Mouse (Mus musculus): ENCODE results near the gene Gm21987. TPM values are rescaled to one million over a fixed set of nuclear protein-coding genes. Genes with fewer than 3 reads are reported as not detected.

Gm21987 gene
- polyA plus RNA-seq, 1 experiment = 1.4 TPM

DNA sequence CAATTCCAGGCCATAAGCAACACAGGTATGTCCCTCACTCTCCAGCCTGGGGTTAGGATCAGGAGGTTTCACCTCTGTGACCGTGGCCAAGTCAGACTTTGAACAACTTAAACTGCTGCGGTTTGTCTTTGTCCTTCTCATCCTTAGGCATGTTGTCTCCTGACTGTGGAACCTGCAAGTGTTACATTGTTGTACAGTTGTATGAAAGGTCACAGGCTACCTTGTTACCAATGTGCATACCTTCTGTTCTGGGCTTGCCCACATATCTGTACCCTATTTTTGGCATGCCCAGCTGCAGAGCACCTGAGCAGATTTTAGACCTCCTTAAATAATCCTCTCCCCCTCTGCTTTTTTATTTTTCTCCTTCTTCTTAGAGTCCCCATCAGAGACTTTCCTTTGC lies 12.4 kb downstream of the Gm21987 start:
- Histone ChIP-seq H3K4me3 (ENCODE audit: insufficient read depth, low read length) (no peak overlapping the region), H3K27ac (ENCODE audit: insufficient read depth, low read length) (no peak overlapping the region), H3K4me1 (ENCODE audit: control insufficient read depth, insufficient read depth, low read length) (no peaks in the 10 kb centered on the region)
- TF ChIP-seq CTCF (IDR thresholded peaks at IDR 0.05; ENCODE audit: borderline replicate concordance, insufficient read depth, low read length) = no peak
- no peak for TF ChIP-seq POLR2A (IDR thresholded peaks at IDR 0.05; ENCODE audit: low read depth, low read length)

DNA sequence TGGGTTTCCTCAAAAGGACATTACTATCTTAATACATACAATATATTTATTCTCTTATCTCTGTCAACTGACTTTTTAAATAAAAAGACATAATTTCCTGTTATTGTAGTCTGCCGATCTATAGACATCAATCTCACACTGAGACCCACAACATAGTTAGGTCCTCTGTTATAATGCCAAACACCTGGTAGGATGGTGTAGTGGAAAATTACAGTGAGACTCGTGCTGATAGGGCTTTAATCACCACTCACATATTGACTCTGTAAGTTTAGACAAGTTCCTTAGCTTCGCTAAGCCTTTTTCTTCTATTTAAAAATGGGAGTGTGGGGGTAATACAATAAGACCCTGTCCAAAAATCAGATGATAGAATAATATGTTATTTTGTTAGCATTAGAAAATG lies 13.0 kb downstream of the Gm21987 start:
- Histone ChIP-seq H3K4me1 (ENCODE audit: control insufficient read depth, insufficient read depth, low read length) (no peaks in the 10 kb centered on the region), H3K4me3 (ENCODE audit: insufficient read depth, low read length) (no peak overlapping the region), H3K27ac (ENCODE audit: insufficient read depth, low read length) (no peak overlapping the region)
- TF ChIP-seq POLR2A (IDR thresholded peaks at IDR 0.05; ENCODE audit: low read depth, low read length) (no peak), CTCF (IDR thresholded peaks at IDR 0.05; ENCODE audit: borderline replicate concordance, insufficient read depth, low read length) (no peak)

DNA sequence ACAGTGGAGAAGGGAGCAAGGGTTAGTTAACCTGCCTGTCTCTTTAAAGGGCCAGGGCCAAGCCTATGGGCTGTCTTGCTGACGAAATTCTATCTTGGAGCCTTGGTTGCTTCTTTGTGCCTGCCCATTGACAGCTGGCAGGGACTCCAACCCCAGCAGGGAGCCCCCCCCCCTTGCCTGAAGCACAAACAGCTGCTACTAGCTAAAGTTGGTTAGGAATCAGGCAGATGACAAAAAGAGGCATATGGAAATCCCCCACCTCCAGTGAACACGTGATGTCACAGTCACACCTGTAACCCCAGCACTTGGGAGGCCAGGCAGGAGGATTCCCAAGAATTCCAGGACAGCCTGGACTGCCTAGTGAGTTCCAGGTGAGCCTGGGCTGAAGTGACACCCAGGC lies 13.5 kb downstream of the Gm21987 start:
- Histone ChIP-seq H3K27ac (ENCODE audit: insufficient read depth, low read length) (no peak overlapping the region), H3K4me1 (ENCODE audit: control insufficient read depth, insufficient read depth, low read length) (no peaks in the 10 kb centered on the region), H3K4me3 (ENCODE audit: insufficient read depth, low read length) (no peak overlapping the region)
- no peak for TF ChIP-seq POLR2A (IDR thresholded peaks at IDR 0.05; ENCODE audit: low read depth, low read length)
- no peak for TF ChIP-seq CTCF (IDR thresholded peaks at IDR 0.05; ENCODE audit: borderline replicate concordance, insufficient read depth, low read length)

DNA sequence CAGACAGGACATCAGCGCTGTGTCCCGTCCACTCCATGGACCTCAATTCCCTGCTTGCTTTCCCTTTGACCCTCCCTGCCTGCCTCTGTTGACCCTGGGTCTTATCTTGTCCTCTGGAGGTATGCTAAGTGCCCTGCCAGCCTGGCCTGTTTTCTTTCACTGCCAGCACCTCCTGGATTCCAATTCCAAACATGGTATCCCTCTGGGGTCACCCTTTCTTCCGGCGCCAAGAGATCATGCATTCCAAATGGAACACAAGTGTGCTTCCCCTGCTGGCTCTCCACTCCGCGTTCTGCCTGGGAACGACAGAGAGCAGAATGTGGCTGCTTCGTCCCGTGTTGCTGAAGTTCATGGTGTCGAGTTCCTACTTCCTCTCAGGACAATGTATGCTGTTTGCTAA lies 15.1 kb downstream of the Gm21987 start, which contains the start of gene Popdc2:
Gene Popdc2 (plus strand): TSS at position 277 of the 400 bp plus-strand sequence.
- no peak for TF ChIP-seq POLR2A (IDR thresholded peaks at IDR 0.05; ENCODE audit: low read depth, low read length)
- TF ChIP-seq CTCF (IDR thresholded peaks at IDR 0.05; ENCODE audit: borderline replicate concordance, insufficient read depth, low read length) = no peak
- Histone ChIP-seq H3K4me3 (ENCODE audit: insufficient read depth, low read length) (no peak within 1 kb of the TSS), H3K4me1 (ENCODE audit: control insufficient read depth, insufficient read depth, low read length) (no peaks in the 10 kb centered on the region), H3K27ac (ENCODE audit: insufficient read depth, low read length) (no peak within 1 kb of the TSS)

DNA sequence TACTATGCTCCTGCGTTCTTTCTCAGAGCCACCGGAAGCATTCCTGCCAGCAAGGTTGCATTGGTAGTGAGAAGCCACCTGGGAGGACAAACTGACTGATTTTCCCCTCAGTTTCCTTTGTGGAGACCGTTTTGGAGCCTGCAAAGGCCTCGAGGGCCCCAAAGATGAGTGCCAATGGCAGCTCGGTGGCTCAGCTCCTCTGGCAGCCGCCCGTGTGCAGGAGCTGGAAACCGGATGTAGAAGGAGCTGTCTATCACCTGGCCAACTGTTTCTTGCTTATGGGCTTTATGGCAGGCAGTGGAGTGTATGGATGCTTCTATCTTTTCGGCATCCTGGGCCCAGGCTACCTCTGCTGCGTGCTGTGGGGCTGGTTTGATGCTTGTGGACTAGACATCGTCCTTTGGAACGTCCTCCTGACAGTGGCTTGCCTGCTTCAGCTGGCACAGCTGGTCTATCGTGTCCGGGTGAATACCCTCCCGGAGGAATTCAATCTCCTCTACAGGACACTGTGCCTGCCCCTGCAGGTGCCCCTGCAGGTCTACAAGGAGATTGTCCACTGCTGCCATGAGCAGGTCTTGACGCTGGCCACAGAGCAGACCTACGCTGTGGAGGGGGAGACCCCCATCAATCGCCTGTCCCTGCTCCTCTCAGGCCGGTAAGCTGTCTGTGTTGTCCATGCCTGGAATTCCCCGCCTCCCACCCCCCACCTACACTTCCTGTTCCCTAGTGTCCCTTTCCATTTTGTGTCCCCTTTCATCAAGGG lies 15.8 kb downstream of the Gm21987 start:
- Histone ChIP-seq H3K4me3 (ENCODE audit: insufficient read depth, low read length) (no peak overlapping the region), H3K4me1 (ENCODE audit: control insufficient read depth, insufficient read depth, low read length) (no peaks in the 10 kb centered on the region), H3K27ac (ENCODE audit: insufficient read depth, low read length) (no peak overlapping the region)
- no peak for TF ChIP-seq CTCF (IDR thresholded peaks at IDR 0.05; ENCODE audit: borderline replicate concordance, insufficient read depth, low read length)
- TF ChIP-seq POLR2A (IDR thresholded peaks at IDR 0.05; ENCODE audit: low read depth, low read length) = no peak

GRCm38 (mm10) chr16:38363256-38363595 lies 16.4 kb downstream of the Gm21987 start:
- Histone ChIP-seq H3K27ac (ENCODE audit: insufficient read depth, low read length) (no peak overlapping the region), H3K4me3 (ENCODE audit: insufficient read depth, low read length) (no peak overlapping the region), H3K4me1 (ENCODE audit: control insufficient read depth, insufficient read depth, low read length) (no peaks in the 10 kb centered on the region)
- TF ChIP-seq CTCF (IDR thresholded peaks at IDR 0.05; ENCODE audit: borderline replicate concordance, insufficient read depth, low read length) (no peak), POLR2A (IDR thresholded peaks at IDR 0.05; ENCODE audit: low read depth, low read length) (no peak)

DNA sequence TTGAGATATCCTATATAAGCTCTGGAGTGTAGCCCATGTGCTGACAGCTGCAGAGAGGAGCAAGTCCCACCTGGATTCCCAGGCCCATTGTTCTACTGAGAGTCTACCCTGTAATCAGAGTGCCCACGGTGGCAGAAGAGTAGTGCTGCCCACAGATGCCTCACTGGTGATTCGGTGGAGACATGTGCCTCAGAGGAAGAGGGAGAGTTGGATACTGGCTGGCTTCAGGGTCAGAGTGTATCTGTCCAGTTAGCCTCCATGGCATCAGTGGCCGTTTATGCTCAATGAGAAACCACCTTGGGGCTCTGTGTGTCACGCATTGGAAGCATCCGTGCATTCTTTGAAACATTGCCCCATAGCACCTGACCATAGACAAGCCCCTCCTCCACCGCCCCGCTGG lies 16.8 kb downstream of the Gm21987 start:
- H3K4me3 ChIP-seq (ENCODE audit: insufficient read depth, low read length) = no peak overlapping the region
- TF ChIP-seq POLR2A (IDR thresholded peaks at IDR 0.05; ENCODE audit: low read depth, low read length) (no peak), CTCF (IDR thresholded peaks at IDR 0.05; ENCODE audit: borderline replicate concordance, insufficient read depth, low read length) (no peak)

GRCm38 (mm10) chr16:38365390-38365789 lies 18.6 kb downstream of the Gm21987 start:
- TF ChIP-seq POLR2A (IDR thresholded peaks at IDR 0.05; ENCODE audit: low read depth, low read length) (no peak), CTCF (IDR thresholded peaks at IDR 0.05; ENCODE audit: borderline replicate concordance, insufficient read depth, low read length) (no peak)
- Histone ChIP-seq H3K4me3 (ENCODE audit: insufficient read depth, low read length) (no peak overlapping the region), H3K4me1 (ENCODE audit: control insufficient read depth, insufficient read depth, low read length) (no peaks in the 10 kb centered on the region), H3K27ac (ENCODE audit: insufficient read depth, low read length) (no peak overlapping the region)

More for the DNA sequence above, 16.8 kb downstream of the Gm21987 start:
- H3K4me1 ChIP-seq (ENCODE audit: control insufficient read depth, insufficient read depth, low read length) = no peaks in the 10 kb centered on the region
- no peak overlapping the region for H3K27ac ChIP-seq (ENCODE audit: insufficient read depth, low read length)

GRCm38 (mm10) chr16:38366231-38366630 lies 19.4 kb downstream of the Gm21987 start:
- TF ChIP-seq POLR2A (IDR thresholded peaks at IDR 0.05; ENCODE audit: low read depth, low read length) (no peak), CTCF (IDR thresholded peaks at IDR 0.05; ENCODE audit: borderline replicate concordance, insufficient read depth, low read length) (no peak)
- Histone ChIP-seq H3K4me3 (ENCODE audit: insufficient read depth, low read length) (no peak overlapping the region), H3K27ac (ENCODE audit: insufficient read depth, low read length) (no peak overlapping the region), H3K4me1 (ENCODE audit: control insufficient read depth, insufficient read depth, low read length) (no peaks in the 10 kb centered on the region)

DNA sequence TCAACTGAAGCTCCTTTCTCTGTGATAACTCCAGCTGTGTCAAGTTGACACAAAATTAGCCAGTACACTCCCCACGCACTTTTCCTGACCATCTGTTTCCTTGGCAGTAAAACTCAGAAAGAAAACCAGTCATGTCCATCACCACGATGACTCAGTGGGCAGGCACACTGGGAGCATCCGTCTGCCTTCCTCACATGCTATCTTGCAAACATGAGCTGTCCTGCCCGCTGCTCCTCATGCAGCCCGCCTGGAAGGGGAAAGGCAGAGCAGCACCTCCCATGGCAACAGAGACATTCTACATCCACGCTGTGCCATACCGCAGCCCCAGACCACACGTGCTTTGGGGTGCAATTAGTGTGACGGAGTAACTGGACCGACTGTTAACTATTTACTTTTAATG lies 21.5 kb downstream of the Gm21987 start:
- Histone ChIP-seq H3K27ac (ENCODE audit: insufficient read depth, low read length) (no peak overlapping the region), H3K4me3 (ENCODE audit: insufficient read depth, low read length) (no peak overlapping the region), H3K4me1 (ENCODE audit: control insufficient read depth, insufficient read depth, low read length) (no peaks in the 10 kb centered on the region)
- TF ChIP-seq POLR2A (IDR thresholded peaks at IDR 0.05; ENCODE audit: low read depth, low read length) = no peak
- no peak for TF ChIP-seq CTCF (IDR thresholded peaks at IDR 0.05; ENCODE audit: borderline replicate concordance, insufficient read depth, low read length)

Data from embryonic fibroblast, embryonic 13.5 days (primary cell).